ENCODE assay signal across 11 mouse cellular contexts in the genomic region with DNA sequence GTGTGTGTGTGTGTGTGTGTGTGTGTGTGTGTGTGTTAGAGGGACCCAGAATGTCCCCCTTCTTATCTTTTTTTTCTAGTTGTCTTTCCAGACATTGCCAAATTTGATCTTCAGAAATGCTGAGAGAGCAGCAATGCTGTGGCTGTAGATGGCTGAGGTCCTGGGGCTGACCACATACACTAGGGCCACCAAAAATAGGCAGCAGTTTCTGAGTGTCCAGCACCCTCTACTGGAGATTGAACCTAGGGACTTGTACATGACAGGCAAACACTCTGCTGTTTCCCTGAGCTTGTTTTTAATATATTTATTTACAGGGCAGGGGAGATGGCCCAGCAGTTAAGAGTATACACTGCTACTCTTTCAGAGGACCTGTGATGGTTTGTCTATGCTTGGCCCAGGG. TPM values are rescaled to one million over a fixed set of nuclear protein-coding genes. Genes with fewer than 3 reads are reported as not detected.
A peak's percentile ranks its signal among the peaks of the same experiment; 100 is the strongest.
DNase-seq lines count a peak whose midpoint lies in the region; ATAC-seq and TF ChIP-seq lines count a peak whose summit lies in the region.
"Had no signal": no experiment of that assay in that cellular context is flagged by ENCODE, and none has a peak within 500 bp of the region (broad histone marks: within the 10 kb centered on the region; RNA-seq: fewer than 3 reads in every experiment).

No protein-coding gene starts in this region.

- TF ChIP-seq CTCF in intestine, postnatal 0 days (IDR thresholded peaks at IDR 0.05; ENCODE audit: low read depth), result peak; percentile 74

- no peaks in the 10 kb centered on the region for H3K4me1 ChIP-seq in intestine, postnatal 0 days (replicated peaks; ENCODE audit: control insufficient read depth, insufficient read depth, low read length)
- H3K4me1 ChIP-seq in intestine, embryonic 16.5 days (ENCODE audit: control insufficient read depth, insufficient read depth, low read length), result peaks cover 20% of the 10 kb centered on the region
- peaks cover 21% of the 10 kb centered on the region for H3K4me1 ChIP-seq in lung, embryonic 15.5 days

- H3K4me3 ChIP-seq in intestine, postnatal 0 days (ENCODE audit: low read depth, low read length), result no peak overlapping the region
- H3K4me3 ChIP-seq in intestine, embryonic 16.5 days (ENCODE audit: low read length), result no peak overlapping the region
- H3K4me3 ChIP-seq in lung, embryonic 15.5 days, result no peak overlapping the region
- H3K4me3 ChIP-seq: hindbrain, embryonic 12.5 days; neural tube, embryonic 13.5 days had no signal

- H3K27ac ChIP-seq in intestine, postnatal 0 days (ENCODE audit: low read depth, low read length), result no peak overlapping the region
- H3K27ac ChIP-seq in intestine, embryonic 16.5 days (ENCODE audit: low read length), result no peak overlapping the region
- H3K27ac ChIP-seq in lung, embryonic 15.5 days, result no peak overlapping the region
- H3K27ac ChIP-seq: hindbrain, embryonic 12.5 days; neural tube, embryonic 13.5 days had no signal

- H3K4me2 ChIP-seq in intestine, postnatal 0 days (replicated peaks; ENCODE audit: low read depth), result no peak overlapping the region
- H3K4me2 ChIP-seq in intestine, embryonic 16.5 days (ENCODE audit: low read depth, low read length), result no peak overlapping the region
- H3K4me2 ChIP-seq in lung, embryonic 15.5 days, result no peak overlapping the region
- H3K4me2 ChIP-seq: hindbrain, embryonic 12.5 days; neural tube, embryonic 13.5 days had no signal

- no peak overlapping the region for H3K9ac ChIP-seq in intestine, postnatal 0 days (ENCODE audit: low read depth, low read length)
- H3K9ac ChIP-seq in intestine, embryonic 16.5 days (ENCODE audit: low read depth, low read length), result no peak overlapping the region
- H3K9ac ChIP-seq in lung, embryonic 15.5 days, result no peak overlapping the region
- H3K9ac ChIP-seq: hindbrain, embryonic 12.5 days; neural tube, embryonic 13.5 days had no signal

- H3K9me3 ChIP-seq in intestine, postnatal 0 days (ENCODE audit: control insufficient read depth), result no peaks in the 10 kb centered on the region
- no peaks in the 10 kb centered on the region for H3K9me3 ChIP-seq in intestine, embryonic 16.5 days (ENCODE audit: control insufficient read depth, low read length)
- no peaks in the 10 kb centered on the region for H3K9me3 ChIP-seq in lung, embryonic 15.5 days
- H3K9me3 ChIP-seq: hindbrain, embryonic 12.5 days; neural tube, embryonic 13.5 days had no signal

- ATAC-seq in intestine, postnatal 0 days, result no peak
- ATAC-seq in intestine, embryonic 16.5 days, result no peak
- ATAC-seq in lung, embryonic 15.5 days (ENCODE audit: borderline replicate concordance, extremely low read depth, low FRiP score, low TSS enrichment), result 0 out of 2 replicates have a peak, but pooled peaks have one; percentile 56

- DNase-seq in lung, postnatal 4 days, result no peak
- peak; percentile 84 for DNase-seq in adipocyte (ENCODE audit: low spot score)
- DNase-seq in skeletal muscle tissue, adult 2 months (ENCODE audit: low read depth, low spot score), result peak; percentile 68
- DNase-seq in cerebellum, adult 18-20 months, result no peak
- DNase-seq: cerebellum, postnatal 25 days; right cerebral cortex, postnatal 14 days had no signal

- H3K36me3 ChIP-seq in intestine, postnatal 0 days (ENCODE audit: control insufficient read depth, insufficient read depth), result no peaks in the 10 kb centered on the region
- no peaks in the 10 kb centered on the region for H3K36me3 ChIP-seq in intestine, embryonic 16.5 days (ENCODE audit: control insufficient read depth, insufficient read depth, low read length)
- no peaks in the 10 kb centered on the region for H3K36me3 ChIP-seq in lung, embryonic 15.5 days
- H3K36me3 ChIP-seq: hindbrain, embryonic 12.5 days; neural tube, embryonic 13.5 days had no signal

- H3K27me3 ChIP-seq in intestine, postnatal 0 days (replicated peaks; ENCODE audit: control insufficient read depth, insufficient read depth, low read length), result no peaks in the 10 kb centered on the region
- H3K27me3 ChIP-seq in intestine, embryonic 16.5 days (replicated peaks; ENCODE audit: control insufficient read depth, insufficient read depth, low read length), result no peaks in the 10 kb centered on the region
- H3K27me3 ChIP-seq in lung, embryonic 15.5 days, result no peaks in the 10 kb centered on the region

RNA-seq across cellular contexts. Expression of gene Srsf3, which starts 12.0 kb away (rescaled TPM):
- polyA plus RNA-seq in intestine, postnatal 0 days (2015; fragmentation: Nextera tagmentation; extraction: Ambion mirVana), result 257 TPM in 2 replicates
- 393 and 451 TPM in 2 replicates for polyA plus RNA-seq in intestine, embryonic 16.5 days (2015; fragmentation: Nextera tagmentation; extraction: Ambion mirVana)
- 633 and 642 TPM in 2 replicates for polyA plus RNA-seq in lung, embryonic 15.5 days (2015; fragmentation: Nextera tagmentation; extraction: Ambion mirVana)

RNA-seq across cellular contexts. Expression of gene Stk38, which starts 12.6 kb away (rescaled TPM):
- 51.5 and 59.5 TPM in 2 replicates for polyA plus RNA-seq in intestine, postnatal 0 days (2015; fragmentation: Nextera tagmentation; extraction: Ambion mirVana)
- polyA plus RNA-seq in intestine, embryonic 16.5 days (2015; fragmentation: Nextera tagmentation; extraction: Ambion mirVana), result 98.3 and 104 TPM in 2 replicates
- 96.6 and 105 TPM in 2 replicates for polyA plus RNA-seq in lung, embryonic 15.5 days (2015; fragmentation: Nextera tagmentation; extraction: Ambion mirVana)

Comparison
In these comparisons a context has a peak if more than half of its experiments do, and no peak if none do; other contexts are left out.
1. DNase-seq: peak in adipocyte (single experiment) and skeletal muscle tissue, adult 2 months (single experiment); none in lung, postnatal 4 days (0 of 2) and cerebellum, adult 18-20 months (0 of 2).